Mouse (Mus musculus): ENCODE data around the gene Itpr3. TPM values are rescaled to one million over a fixed set of nuclear protein-coding genes. Genes with fewer than 3 reads are reported as not detected.

The Itpr3 gene
- polyA plus RNA-seq, 1 experiment from 2014 or later: 8.3 TPM

- H3K27me3 ChIP-seq: no peaks in the 10 kb centered on the region
- no peak overlapping the region for H3K4me2 ChIP-seq
- H3K4me3 ChIP-seq (replicated peaks): no peak overlapping the region
- no peak overlapping the region for H3K9ac ChIP-seq
- no peak overlapping the region for H3K27ac ChIP-seq
- no peak for ATAC-seq (replicated peaks; ENCODE audit: low FRiP score)
- no peaks in the 10 kb centered on the region for H3K9me3 ChIP-seq (replicated peaks)
- WGBS: 73% methylated on average over 17 of the region's 18 CpGs
- no peaks in the 10 kb centered on the region for H3K4me1 ChIP-seq
- peaks cover 39% of the 10 kb centered on the region for H3K36me3 ChIP-seq
Measured at GRCm38 (mm10) chr17:27105698-27106470, 48.8 kb downstream of the Itpr3 start.

GRCm38 (mm10) chr17:27106745-27107144, 49.6 kb downstream of the Itpr3 start:
- WGBS: 82% methylated on average over 9 of the region's 9 CpGs
- H3K27me3 ChIP-seq: no peaks in the 10 kb centered on the region

GRCm38 (mm10) chr17:27107936-27108335, 50.8 kb downstream of the Itpr3 start:
- Histone ChIP-seq H3K4me1 (no peaks in the 10 kb centered on the region), H3K4me3 (replicated peaks) (no peak overlapping the region), H3K27me3 (no peaks in the 10 kb centered on the region), H3K9me3 (replicated peaks) (no peaks in the 10 kb centered on the region), H3K4me2 (no peak overlapping the region), H3K9ac (no peak overlapping the region), H3K27ac (no peak overlapping the region), H3K36me3 (peaks cover 50% of the 10 kb centered on the region)
- WGBS: 75% methylated on average over 6 of the region's 6 CpGs
- no peak for ATAC-seq (replicated peaks; ENCODE audit: low FRiP score)

More at GRCm38 (mm10) chr17:27106745-27107144, 49.6 kb downstream of the Itpr3 start:
- Histone ChIP-seq H3K4me2 (no peak overlapping the region), H3K4me1 (no peaks in the 10 kb centered on the region), H3K9me3 (replicated peaks) (no peaks in the 10 kb centered on the region), H3K36me3 (peaks cover 47% of the 10 kb centered on the region), H3K27ac (no peak overlapping the region), H3K4me3 (replicated peaks) (no peak overlapping the region), H3K9ac (no peak overlapping the region)
- no peak for ATAC-seq (replicated peaks; ENCODE audit: low FRiP score)

- Histone ChIP-seq H3K27me3 (no peaks in the 10 kb centered on the region), H3K36me3 (peaks cover 64% of the 10 kb centered on the region), H3K9me3 (replicated peaks) (no peaks in the 10 kb centered on the region), H3K9ac (no peak overlapping the region), H3K4me3 (replicated peaks) (no peak overlapping the region), H3K4me1 (0 out of 2 replicates have a peak, but pooled peaks cover 2% of the 10 kb centered on the region), H3K4me2 (no peak overlapping the region), H3K27ac (no peak overlapping the region)
- 90% methylated on average over 7 of the region's 7 CpGs for WGBS
- no peak for ATAC-seq (replicated peaks; ENCODE audit: low FRiP score)
Measured at GRCm38 (mm10) chr17:27110072-27110471, 53.0 kb downstream of the Itpr3 start.

- WGBS: 81% methylated on average over 25 of the region's 25 CpGs
Measured at GRCm38 (mm10) chr17:27118676-27119539, 61.8 kb downstream of the Itpr3 start.

GRCm38 (mm10) chr17:27119540-27119895, 62.4 kb downstream of the Itpr3 start:
- H3K4me3 ChIP-seq (replicated peaks): no peak overlapping the region
- peaks cover 80% of the 10 kb centered on the region for H3K36me3 ChIP-seq
- ATAC-seq (replicated peaks; ENCODE audit: low FRiP score): no peak
- H3K27ac ChIP-seq: no peak overlapping the region
- no peaks in the 10 kb centered on the region for H3K27me3 ChIP-seq
- H3K4me1 ChIP-seq: peaks cover 26% of the 10 kb centered on the region
- H3K9ac ChIP-seq: no peak overlapping the region
- no peak overlapping the region for H3K4me2 ChIP-seq
- H3K9me3 ChIP-seq (replicated peaks): no peaks in the 10 kb centered on the region
- 80% methylated on average over 4 of the region's 4 CpGs for WGBS

More at GRCm38 (mm10) chr17:27118676-27119539, 61.8 kb downstream of the Itpr3 start:
- no peak overlapping the region for H3K9ac ChIP-seq
- peaks cover 26% of the 10 kb centered on the region for H3K4me1 ChIP-seq
- H3K27me3 ChIP-seq: no peaks in the 10 kb centered on the region
- H3K27ac ChIP-seq: no peak overlapping the region
- H3K9me3 ChIP-seq (replicated peaks): no peaks in the 10 kb centered on the region
- H3K4me3 ChIP-seq (replicated peaks): no peak overlapping the region
- no peak overlapping the region for H3K4me2 ChIP-seq
- ATAC-seq (replicated peaks; ENCODE audit: low FRiP score): no peak
- peaks cover 80% of the 10 kb centered on the region for H3K36me3 ChIP-seq

GRCm38 (mm10) chr17:27119954-27120353, 62.9 kb downstream of the Itpr3 start:
- H3K9me3 ChIP-seq (replicated peaks): no peaks in the 10 kb centered on the region
- peaks cover 80% of the 10 kb centered on the region for H3K36me3 ChIP-seq
- H3K4me3 ChIP-seq (replicated peaks): no peak overlapping the region
- no peak overlapping the region for H3K9ac ChIP-seq
- 42% methylated on average over 8 of the region's 8 CpGs for WGBS
- H3K4me1 ChIP-seq: peaks cover 27% of the 10 kb centered on the region
- peak overlapping the region; percentile 19; the same call in 1 of the 2 replicates for H3K27ac ChIP-seq
- H3K27me3 ChIP-seq: no peaks in the 10 kb centered on the region
- ATAC-seq (replicated peaks; ENCODE audit: low FRiP score): no peak
- no peak overlapping the region for H3K4me2 ChIP-seq

- Histone ChIP-seq H3K9ac (0 out of 2 replicates have a peak overlapping the region, but pooled peaks have one; percentile 29), H3K4me2 (0 out of 2 replicates have a peak overlapping the region, but pooled peaks have one; percentile 12), H3K27ac (peak overlapping the region; percentile 19; the same call in 1 of the 2 replicates), H3K9me3 (replicated peaks) (no peaks in the 10 kb centered on the region), H3K4me3 (replicated peaks) (no peak overlapping the region), H3K4me1 (peaks cover 32% of the 10 kb centered on the region), H3K27me3 (no peaks in the 10 kb centered on the region), H3K36me3 (peaks cover 80% of the 10 kb centered on the region)
- ATAC-seq (replicated peaks; ENCODE audit: low FRiP score): 0 out of 2 replicates have a peak, but pooled peaks have one; percentile 14
- 15% methylated on average over 18 of the region's 18 CpGs for WGBS
Measured at GRCm38 (mm10) chr17:27120561-27121024, 63.5 kb downstream of the Itpr3 start.

GRCm38 (mm10) chr17:27121266-27121665, 64.2 kb downstream of the Itpr3 start:
- no peaks in the 10 kb centered on the region for H3K9me3 ChIP-seq (replicated peaks)
- WGBS: 53% methylated on average over 14 of the region's 14 CpGs
- peaks cover 36% of the 10 kb centered on the region for H3K4me1 ChIP-seq
- no peak overlapping the region for H3K4me3 ChIP-seq (replicated peaks)
- H3K27me3 ChIP-seq: no peaks in the 10 kb centered on the region
- H3K4me2 ChIP-seq: no peak overlapping the region
- no peak for ATAC-seq (replicated peaks; ENCODE audit: low FRiP score)
- H3K27ac ChIP-seq: no peak overlapping the region
- H3K9ac ChIP-seq: 0 out of 2 replicates have a peak overlapping the region, but pooled peaks have one; percentile 29
- H3K36me3 ChIP-seq: peaks cover 80% of the 10 kb centered on the region

- H3K27ac ChIP-seq: no peak overlapping the region
- H3K27me3 ChIP-seq: no peaks in the 10 kb centered on the region
- 84% methylated on average over 7 of the region's 7 CpGs for WGBS
- H3K4me3 ChIP-seq (replicated peaks): no peak overlapping the region
- H3K36me3 ChIP-seq: peaks cover 76% of the 10 kb centered on the region
- no peak overlapping the region for H3K4me2 ChIP-seq
- H3K9me3 ChIP-seq (replicated peaks): no peaks in the 10 kb centered on the region
- no peak overlapping the region for H3K9ac ChIP-seq
- no peak; the same call in 1 of the 2 replicates for ATAC-seq (replicated peaks; ENCODE audit: low FRiP score)
- peaks cover 36% of the 10 kb centered on the region for H3K4me1 ChIP-seq
Measured at GRCm38 (mm10) chr17:27121781-27122180, 64.7 kb downstream of the Itpr3 start.

- H3K4me2 ChIP-seq: no peak overlapping the region
- peaks cover 36% of the 10 kb centered on the region for H3K4me1 ChIP-seq
- no peaks in the 10 kb centered on the region for H3K9me3 ChIP-seq (replicated peaks)
- WGBS: 71% methylated on average over 11 of the region's 11 CpGs
- peaks cover 5% of the 10 kb centered on the region; the same call in 1 of the 2 replicates for H3K27me3 ChIP-seq
- H3K4me3 ChIP-seq (replicated peaks): no peak overlapping the region
- no peak for ATAC-seq (replicated peaks; ENCODE audit: low FRiP score)
- H3K27ac ChIP-seq: no peak overlapping the region
- peaks cover 67% of the 10 kb centered on the region for H3K36me3 ChIP-seq
- H3K9ac ChIP-seq: no peak overlapping the region
Measured at GRCm38 (mm10) chr17:27122701-27123100, 65.6 kb downstream of the Itpr3 start.

GRCm38 (mm10) chr17:27123103-27123502, 66.0 kb downstream of the Itpr3 start:
- H3K9ac ChIP-seq: no peak overlapping the region
- H3K36me3 ChIP-seq: peaks cover 66% of the 10 kb centered on the region
- peaks cover 7% of the 10 kb centered on the region; the same call in 1 of the 2 replicates for H3K27me3 ChIP-seq
- no peak overlapping the region for H3K4me3 ChIP-seq (replicated peaks)
- peaks cover 38% of the 10 kb centered on the region for H3K4me1 ChIP-seq
- no peak overlapping the region for H3K4me2 ChIP-seq
- 93% methylated on average over 2 of the region's 2 CpGs for WGBS
- 0 out of 2 replicates have a peak overlapping the region, but pooled peaks have one; percentile 30 for H3K27ac ChIP-seq
- H3K9me3 ChIP-seq (replicated peaks): no peaks in the 10 kb centered on the region
- ATAC-seq (replicated peaks; ENCODE audit: low FRiP score): no peak
